8 mouse cellular contexts compared by ENCODE assay signal in the genomic region with DNA sequence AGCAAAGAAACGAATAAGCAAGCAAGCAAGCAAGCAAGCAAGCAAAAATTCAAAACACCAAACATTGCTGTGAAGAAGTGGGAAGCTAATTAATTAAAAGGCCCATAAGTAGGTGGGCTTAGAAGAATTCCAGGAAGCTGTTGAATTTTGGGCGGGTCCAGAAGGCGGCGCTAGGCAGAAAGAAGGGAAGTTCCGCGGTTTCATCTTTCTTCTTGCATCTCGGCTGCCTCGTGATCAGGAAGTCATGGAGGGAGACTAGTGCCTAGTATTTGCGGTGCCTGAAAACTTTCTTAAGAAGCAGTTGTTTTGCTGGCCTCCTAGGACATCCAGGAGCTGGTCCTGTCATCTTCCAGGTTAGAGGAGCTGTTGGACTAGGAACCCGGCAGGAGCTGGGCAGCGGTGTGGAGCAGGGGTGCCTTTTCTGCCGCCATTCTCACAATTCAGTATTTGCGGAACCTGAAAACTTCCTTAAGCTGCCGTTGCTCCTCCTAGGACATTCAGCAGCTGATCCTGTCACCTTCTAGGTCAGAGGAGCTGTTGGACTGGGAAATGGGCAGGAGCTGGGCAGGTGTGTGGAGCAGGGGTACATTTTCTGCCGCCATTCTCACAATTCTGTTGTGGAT. TPM values are rescaled to one million over a fixed set of nuclear protein-coding genes. Genes with fewer than 3 reads are reported as not detected.
DNase-seq lines count a peak whose midpoint lies in the region; ATAC-seq lines count a peak whose summit lies in the region.
"Not testable (repeated sequence)": the region's sequence is repeated elsewhere in the genome, so short reads cannot be mapped to it uniquely, and the experiment has no call there.

TSS of gene Zfp991 (plus strand) at position 202 of the 623 bp plus-strand sequence.

- H3K4me3 ChIP-seq in heart, embryonic 11.5 days (ENCODE audit: low read depth, low read length), result peak within 1 kb of the TSS; percentile 30
- peak within 1 kb of the TSS; percentile 31 for H3K4me3 ChIP-seq in hindbrain, embryonic 13.5 days
- H3K4me3 ChIP-seq in kidney, embryonic 15.5 days (replicated peaks), result peak within 1 kb of the TSS; percentile 33
- peak within 1 kb of the TSS; percentile 50 for H3K4me3 ChIP-seq in liver, embryonic 12.5 days
- H3K4me3 ChIP-seq in midbrain, embryonic 13.5 days (replicated peaks), result peak within 1 kb of the TSS; percentile 26; the same call in 1 of the 2 replicates
- H3K4me3 ChIP-seq in stomach, embryonic 16.5 days (replicated peaks; ENCODE audit: low read length), result peak within 1 kb of the TSS; percentile 32

- not testable (repeated sequence) for H3K27me3 ChIP-seq in heart, embryonic 11.5 days (ENCODE audit: control insufficient read depth, insufficient read depth, low read length); hindbrain, embryonic 13.5 days; kidney, embryonic 15.5 days; liver, embryonic 12.5 days (replicated peaks); midbrain, embryonic 13.5 days; stomach, embryonic 16.5 days (ENCODE audit: control insufficient read depth, insufficient read depth, low read length)

- not testable (repeated sequence) for H3K36me3 ChIP-seq in heart, embryonic 11.5 days (ENCODE audit: control insufficient read depth, insufficient read depth, low read length); hindbrain, embryonic 13.5 days; kidney, embryonic 15.5 days; liver, embryonic 12.5 days; midbrain, embryonic 13.5 days; stomach, embryonic 16.5 days (ENCODE audit: control insufficient read depth, insufficient read depth, low read length)

- not testable (repeated sequence) for H3K9ac ChIP-seq in heart, embryonic 11.5 days (ENCODE audit: low read depth, low read length); hindbrain, embryonic 13.5 days; kidney, embryonic 15.5 days; midbrain, embryonic 13.5 days (replicated peaks); stomach, embryonic 16.5 days (ENCODE audit: low read length)
- H3K9ac ChIP-seq in liver, embryonic 12.5 days, result 0 out of 2 replicates have a peak within 1 kb of the TSS, but pooled peaks have one; percentile 41

- not testable (repeated sequence) for H3K4me1 ChIP-seq in heart, embryonic 11.5 days (ENCODE audit: control insufficient read depth, insufficient read depth, low read length); hindbrain, embryonic 13.5 days (replicated peaks); kidney, embryonic 15.5 days; liver, embryonic 12.5 days; midbrain, embryonic 13.5 days (replicated peaks); stomach, embryonic 16.5 days (ENCODE audit: control insufficient read depth, insufficient read depth, low read length)

- not testable (repeated sequence) for H3K27ac ChIP-seq in heart, embryonic 11.5 days (ENCODE audit: low read depth, low read length); hindbrain, embryonic 13.5 days; kidney, embryonic 15.5 days; liver, embryonic 12.5 days; midbrain, embryonic 13.5 days; stomach, embryonic 16.5 days (ENCODE audit: low read length)

- H3K9me3 ChIP-seq in heart, embryonic 11.5 days (replicated peaks; ENCODE audit: control insufficient read depth, low read length); hindbrain, embryonic 13.5 days; kidney, embryonic 15.5 days (replicated peaks); liver, embryonic 12.5 days (replicated peaks); stomach, embryonic 16.5 days (replicated peaks; ENCODE audit: control insufficient read depth, low read length): not testable (repeated sequence)
- peaks cover 13% of the 10 kb centered on the region for H3K9me3 ChIP-seq in midbrain, embryonic 13.5 days

- peak; percentile 72 for ATAC-seq in erythroid progenitor cell, adult 5-6 weeks (replicated peaks; ENCODE audit: low FRiP score, poor library complexity, severe bottlenecking)
- ATAC-seq in heart, embryonic 11.5 days (replicated peaks; ENCODE audit: insufficient number of reproducible peaks, low FRiP score, low TSS enrichment); hindbrain, embryonic 13.5 days (ENCODE audit: low FRiP score); kidney, embryonic 15.5 days (replicated peaks; ENCODE audit: low FRiP score); midbrain, embryonic 13.5 days; stomach, embryonic 16.5 days (ENCODE audit: insufficient read depth, low FRiP score): not testable (repeated sequence)
- peak; percentile 62 for ATAC-seq in liver, embryonic 12.5 days

- WGBS in heart, embryonic 11.5 days (ENCODE audit: insufficient replicate concordance), result 32% methylated on average over 2 of the region's 15 CpGs
- WGBS in hindbrain, embryonic 13.5 days, result 25% methylated on average over 2 of the region's 15 CpGs
- WGBS in kidney, embryonic 15.5 days, result 28% methylated on average over 2 of the region's 15 CpGs
- 34% methylated on average over 2 of the region's 15 CpGs for WGBS in liver, embryonic 12.5 days (ENCODE audit: insufficient replicate concordance)
- WGBS in midbrain, embryonic 13.5 days, result 35% methylated on average over 2 of the region's 15 CpGs
- WGBS in stomach, embryonic 16.5 days, result 32% methylated on average over 2 of the region's 15 CpGs

- H3K4me2 ChIP-seq in heart, embryonic 11.5 days, result peak within 1 kb of the TSS; percentile 35; the same call in 1 of the 2 replicates
- peak within 1 kb of the TSS; percentile 39; the same call in 1 of the 2 replicates for H3K4me2 ChIP-seq in hindbrain, embryonic 13.5 days
- H3K4me2 ChIP-seq in kidney, embryonic 15.5 days, result peak within 1 kb of the TSS; percentile 30; the same call in 1 of the 2 replicates
- peak within 1 kb of the TSS; percentile 50 for H3K4me2 ChIP-seq in liver, embryonic 12.5 days
- H3K4me2 ChIP-seq in midbrain, embryonic 13.5 days (replicated peaks); stomach, embryonic 16.5 days (ENCODE audit: low read depth, low read length): not testable (repeated sequence)

- not testable (repeated sequence) for DNase-seq in adrenal gland, postnatal 4 days (ENCODE audit: low spot score in 2 of 2)

RNA-seq across cellular contexts. Expression of gene Zfp991, which starts in this region (rescaled TPM):
- total RNA-seq in adrenal gland, postnatal 4 days (2021), result 10 to 100 TPM; 19.5 to 21.1 TPM
- 5.9 and 7.9 TPM in 2 replicates for total RNA-seq in erythroid progenitor cell, adult 5-6 weeks (2015; ENCODE audit: low replicate concordance)
- total RNA-seq in erythroid progenitor cell, adult 5-6 weeks (2017; ENCODE audit: low replicate concordance), result 5.1 and 16.9 TPM in 2 replicates
- polyA plus RNA-seq in heart, embryonic 11.5 days (2014; fragmentation: Nextera tagmentation; extraction: Ambion mirVana), result 7.8 and 8.3 TPM in 2 replicates
- polyA plus RNA-seq in hindbrain, embryonic 13.5 days (2015; fragmentation: Nextera tagmentation; extraction: Ambion mirVana), result 5.6 and 6.0 TPM in 2 replicates
- 6.9 and 7.8 TPM in 2 replicates for polyA plus RNA-seq in kidney, embryonic 15.5 days (2015; fragmentation: Nextera tagmentation; extraction: Ambion mirVana)
- 6.8 and 8.6 TPM in 2 replicates for polyA plus RNA-seq in liver, embryonic 12.5 days (2016; fragmentation: Nextera tagmentation; extraction: Ambion mirVana)
- 3.3 and 5.7 TPM in 2 replicates for polyA plus RNA-seq in midbrain, embryonic 13.5 days (2015; fragmentation: Nextera tagmentation; extraction: Ambion mirVana)
- polyA plus RNA-seq in stomach, embryonic 16.5 days (2015; fragmentation: Nextera tagmentation; extraction: Ambion mirVana), result 5.2 and 6.7 TPM in 2 replicates
